Mouse (Mus musculus) fat pad, adult 2 months (tissue): Measurements from ENCODE around the gene Tysnd1.

Source experiments
- DNase-seq: peaks from one replicate; pipeline ENCODE4 v3.0.0-alpha.2; 2011; ENCODE audit warnings: low read depth, low spot score; ENCODE audit errors: extremely low read depth

Tysnd1 gene

DNA sequence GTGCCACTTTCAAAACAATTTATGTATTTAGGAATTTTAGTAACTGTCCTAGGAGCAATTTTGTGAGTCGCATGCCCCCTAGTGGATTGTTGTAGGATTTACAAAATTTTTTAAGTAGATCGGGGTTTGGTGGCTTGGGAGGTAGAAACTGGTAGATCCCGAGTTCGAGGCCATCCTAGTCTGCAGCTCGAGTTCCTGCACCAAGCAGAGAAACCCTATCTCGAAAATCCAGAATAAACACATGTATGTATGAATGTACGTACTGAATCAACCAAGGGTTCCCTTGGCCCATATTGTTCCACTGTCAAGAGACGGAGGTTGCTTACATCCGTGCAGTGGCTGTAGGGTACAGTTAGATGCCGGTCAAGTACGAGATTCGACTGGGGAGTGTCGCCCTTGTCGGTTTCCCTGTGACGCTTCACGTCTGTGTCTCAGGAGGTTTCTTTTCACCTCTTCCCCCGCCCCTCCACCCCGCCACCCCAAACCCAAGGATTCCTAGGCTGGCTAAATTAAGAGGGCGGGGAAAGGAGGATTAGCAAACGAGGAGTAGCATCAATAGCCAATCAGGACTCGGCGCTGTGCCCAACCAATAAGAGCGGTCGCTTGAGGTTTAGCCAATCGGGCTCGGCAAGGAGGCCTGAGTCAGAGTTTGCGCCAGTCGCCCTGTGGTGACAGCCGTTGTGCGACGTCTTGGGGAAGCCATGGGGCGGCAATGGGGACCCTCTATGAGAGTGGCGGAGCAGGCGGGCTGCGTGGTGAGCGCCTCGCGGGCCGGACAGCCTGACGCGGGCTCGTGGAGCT lies at the start of gene Tysnd1:
Gene Tysnd1, plus strand, starts transcription at position 645 of the 801 bp plus-strand sequence.
- DNase-seq: peak; percentile 75

DNA sequence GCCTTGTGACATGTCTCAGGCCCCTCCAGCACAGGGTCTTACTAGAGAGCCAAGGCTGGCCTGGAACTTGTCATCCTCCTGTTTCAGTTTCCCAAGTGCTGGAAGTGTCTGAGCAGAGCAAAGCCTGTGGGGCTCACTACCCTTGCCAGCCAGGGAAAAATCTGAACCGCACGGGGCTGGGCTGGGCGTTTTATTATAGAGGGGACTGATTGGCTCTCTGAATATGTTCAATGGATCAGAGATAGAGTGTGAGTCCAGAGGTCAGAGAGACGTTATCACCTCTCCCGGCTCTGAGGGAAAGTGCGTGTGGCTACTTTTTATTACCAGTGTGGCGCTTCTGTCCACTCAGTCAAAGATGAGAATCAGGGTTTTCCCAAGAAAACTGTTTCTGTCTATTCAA lies 48.8 kb upstream of the Tysnd1 start:
- DNase-seq: no peak

- no peak for DNase-seq
These were observed 47.3 kb upstream of the Tysnd1 start, which contains the start of gene Ppa1 for GRCm38 (mm10) chr10:61647790-61648736. Gene Ppa1 (plus strand): TSS chr10:61648552.

DNA sequence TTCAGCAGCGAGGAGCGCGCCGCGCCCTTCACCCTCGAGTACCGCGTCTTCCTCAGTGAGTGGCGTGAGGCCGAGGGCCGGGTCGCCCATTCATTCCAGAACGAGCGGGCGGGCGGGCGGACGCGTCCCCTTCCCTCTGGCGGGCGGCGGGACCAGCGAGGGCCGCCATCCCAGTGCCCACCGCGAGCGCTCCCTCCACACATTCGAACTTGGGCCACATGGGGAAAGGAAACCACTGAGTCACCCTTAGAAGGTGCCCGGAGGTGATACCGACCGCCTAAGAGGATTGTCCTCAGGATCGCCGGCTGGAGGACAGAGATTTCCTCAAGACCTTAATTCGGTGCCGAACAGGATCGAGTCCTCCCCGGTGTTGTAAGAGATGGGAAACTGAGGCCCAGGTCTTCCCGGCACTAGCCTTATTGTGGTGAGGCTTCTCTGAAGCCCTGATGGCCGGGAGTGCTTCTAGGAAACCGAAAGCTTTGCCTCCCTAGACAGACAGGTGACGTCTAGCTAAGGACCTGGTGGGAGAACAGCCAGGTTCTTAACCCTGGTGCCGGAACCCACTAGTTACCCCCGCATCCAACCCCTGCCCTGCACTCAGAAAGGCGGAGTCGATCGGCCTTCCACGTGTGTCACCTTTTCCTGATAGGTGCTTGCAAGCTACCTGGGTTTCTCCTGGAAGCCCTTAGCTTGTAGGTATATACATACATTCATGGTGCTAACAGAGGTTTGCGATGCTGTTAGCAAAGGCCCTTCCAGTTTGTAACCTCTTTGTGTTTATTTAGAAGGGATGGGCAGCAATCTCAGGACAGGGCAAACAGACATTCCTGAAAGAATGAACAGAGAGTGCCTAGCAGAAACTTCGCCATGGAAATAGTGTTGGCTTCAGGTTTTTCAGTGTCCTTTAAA lies 46.3 kb upstream of the Tysnd1 start:
- no peak for DNase-seq

DNA sequence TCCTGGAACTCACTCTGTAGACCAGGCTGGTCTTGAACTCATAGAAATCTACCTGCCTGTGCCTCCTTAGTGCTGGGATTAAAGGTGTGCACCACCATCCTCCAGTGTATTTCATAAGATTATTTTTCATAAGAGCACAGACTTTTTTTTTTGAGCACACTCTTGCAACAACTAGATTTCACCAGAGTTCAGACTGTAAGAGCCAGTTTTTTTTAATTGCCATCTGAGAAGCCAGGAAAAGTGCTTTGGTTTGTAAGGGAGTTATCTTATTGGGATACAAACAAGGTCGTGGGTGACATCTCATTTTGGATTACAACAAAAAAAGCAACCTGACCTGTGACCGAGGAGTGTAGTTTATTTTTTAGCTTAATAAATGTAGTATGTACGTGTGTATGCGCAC lies 41.2 kb upstream of the Tysnd1 start:
- peak; percentile 79 for DNase-seq

DNA sequence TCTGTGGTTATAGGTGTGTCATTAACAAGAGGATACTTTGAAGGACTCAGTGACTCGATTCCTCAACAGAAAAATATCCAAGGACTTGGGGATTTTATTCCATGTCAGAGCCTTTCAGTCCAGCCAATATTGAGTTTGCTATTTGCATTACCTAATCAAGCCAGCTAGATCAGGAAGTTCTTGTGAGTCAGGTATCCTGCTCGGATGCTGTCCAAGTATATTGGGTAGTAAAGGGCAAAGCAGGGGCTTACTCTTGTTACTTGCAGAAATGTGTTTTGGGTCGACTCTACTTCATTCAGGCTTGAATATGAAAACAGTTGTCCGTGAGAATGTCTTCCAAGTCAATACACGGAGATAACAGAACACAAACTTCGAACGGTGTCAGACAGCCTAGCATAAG lies 40.6 kb upstream of the Tysnd1 start:
- DNase-seq: no peak

- DNase-seq: no peak
These were observed 40.1 kb upstream of the Tysnd1 start for GRCm38 (mm10) chr10:61655188-61655587.

DNA sequence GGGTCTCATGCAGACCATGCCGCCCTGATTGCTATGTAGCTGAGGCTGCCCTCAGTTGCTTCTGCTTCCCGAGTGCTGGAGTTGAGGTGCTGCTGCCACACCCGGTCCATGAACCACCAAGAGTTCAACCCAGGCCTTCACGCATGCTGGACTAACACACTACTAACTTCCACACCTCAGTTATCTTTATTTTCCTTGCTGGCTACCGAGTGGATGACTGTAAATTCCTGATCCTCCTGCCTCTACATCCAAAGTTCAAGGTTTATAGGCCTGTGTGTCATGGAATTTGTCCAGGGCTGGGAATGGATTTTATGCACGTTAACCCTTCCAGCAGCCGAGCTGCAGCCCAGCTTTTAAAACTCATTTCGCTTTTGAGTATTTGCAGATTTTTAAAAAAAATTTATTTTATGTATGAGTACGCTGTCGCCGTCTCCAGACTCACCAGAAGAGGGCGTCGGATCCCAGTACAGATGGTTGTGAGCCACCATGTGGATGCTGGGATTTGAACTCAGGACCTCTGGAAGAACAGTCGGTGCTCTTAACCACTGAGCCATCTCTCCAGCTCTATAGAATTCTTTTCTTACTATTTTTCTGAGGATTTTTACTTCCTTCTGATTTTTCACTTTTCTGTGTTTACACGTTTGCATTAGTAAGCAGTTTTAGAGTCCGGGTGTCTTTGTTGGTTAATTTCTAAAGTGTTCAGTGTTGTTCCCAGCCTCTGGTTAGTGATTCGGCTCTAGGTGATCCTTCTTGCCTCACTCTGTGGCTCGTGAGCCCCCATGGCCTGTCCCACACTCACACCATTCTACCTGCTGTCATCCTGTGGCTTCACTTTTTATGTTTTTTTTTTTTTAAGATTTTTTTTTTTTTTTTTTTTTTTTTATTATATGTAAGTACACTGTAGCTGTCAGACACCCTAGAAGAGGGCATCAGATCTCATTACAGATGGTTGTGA lies 38.1 kb upstream of the Tysnd1 start:
- DNase-seq: no peak

GRCm38 (mm10) chr10:61657985-61658384 lies 37.3 kb upstream of the Tysnd1 start:
- no peak for DNase-seq

DNA sequence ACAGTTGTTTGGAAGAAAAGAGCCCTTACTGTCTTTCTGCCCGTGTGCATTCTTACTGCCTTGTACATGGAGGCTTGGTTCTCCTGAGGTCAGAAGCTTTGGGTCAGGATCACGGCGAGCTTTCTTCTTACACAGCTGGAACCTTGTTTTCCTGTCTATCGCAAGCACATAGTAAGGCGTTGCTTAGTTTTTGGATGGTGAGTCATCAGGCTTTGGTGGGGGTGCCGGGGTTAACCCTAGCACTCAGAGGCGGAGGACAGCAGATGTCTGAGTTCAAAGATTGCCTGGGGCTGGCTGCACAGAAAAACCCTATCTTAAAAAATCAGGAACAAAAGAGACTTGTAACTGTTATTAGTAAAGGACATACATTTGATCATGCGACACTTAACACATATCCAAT lies 33.4 kb upstream of the Tysnd1 start:
- no peak for DNase-seq

DNA sequence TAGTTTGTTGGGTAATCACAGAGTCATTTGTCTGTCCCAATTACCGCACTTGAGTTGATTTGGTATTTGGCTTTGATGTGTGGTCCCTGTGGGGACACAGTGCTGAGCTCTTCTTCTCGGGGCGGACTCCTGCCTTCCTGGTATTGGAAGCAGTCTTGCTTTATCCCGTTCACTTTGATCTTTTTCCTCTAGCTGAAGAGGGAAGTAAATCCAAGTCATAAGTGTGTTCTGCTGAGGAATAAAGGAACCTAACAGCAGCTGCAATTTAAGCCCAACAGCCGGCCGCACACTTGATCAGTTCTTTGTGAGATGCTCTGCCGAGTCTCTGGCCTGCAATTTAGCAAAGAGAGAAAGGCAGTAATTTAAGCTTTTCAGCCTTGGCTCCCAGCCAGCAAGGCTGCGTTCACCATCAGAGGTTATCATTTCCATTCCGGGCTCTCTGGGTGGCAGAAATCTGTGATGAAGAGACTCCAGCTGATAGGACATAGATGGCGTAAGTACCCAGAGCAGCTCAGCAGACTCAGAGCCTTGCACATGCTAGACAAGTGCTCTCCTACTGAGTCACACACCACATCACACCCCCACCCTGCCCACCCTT lies 32.8 kb upstream of the Tysnd1 start:
- no peak for DNase-seq

- DNase-seq: no peak
These were observed 30.2 kb upstream of the Tysnd1 start for GRCm38 (mm10) chr10:61665111-61665510.

GRCm38 (mm10) chr10:61665651-61666050 lies 29.7 kb upstream of the Tysnd1 start:
- no peak for DNase-seq

DNA sequence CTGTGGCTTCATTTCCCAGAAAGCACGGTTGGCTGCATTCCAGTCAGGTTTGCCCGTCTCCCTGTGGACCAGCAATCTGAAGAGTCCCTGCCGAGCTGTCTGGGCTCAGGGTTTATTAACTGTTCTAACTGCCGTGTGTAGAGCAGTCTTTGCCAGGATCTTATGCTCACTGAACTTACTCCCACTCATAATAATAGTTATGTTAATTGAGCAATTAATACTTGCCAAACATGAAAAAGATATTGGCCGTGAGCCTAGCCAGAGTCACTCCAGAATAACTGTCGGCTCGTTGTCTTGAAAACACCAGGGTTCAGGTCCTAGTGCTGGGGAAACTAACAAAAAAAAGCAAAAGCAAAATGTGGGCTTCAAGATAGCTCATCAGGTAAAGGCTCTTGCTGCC lies 26.0 kb upstream of the Tysnd1 start:
- no peak for DNase-seq

GRCm38 (mm10) chr10:61669896-61670295 lies 25.4 kb upstream of the Tysnd1 start:
- DNase-seq: no peak

DNA sequence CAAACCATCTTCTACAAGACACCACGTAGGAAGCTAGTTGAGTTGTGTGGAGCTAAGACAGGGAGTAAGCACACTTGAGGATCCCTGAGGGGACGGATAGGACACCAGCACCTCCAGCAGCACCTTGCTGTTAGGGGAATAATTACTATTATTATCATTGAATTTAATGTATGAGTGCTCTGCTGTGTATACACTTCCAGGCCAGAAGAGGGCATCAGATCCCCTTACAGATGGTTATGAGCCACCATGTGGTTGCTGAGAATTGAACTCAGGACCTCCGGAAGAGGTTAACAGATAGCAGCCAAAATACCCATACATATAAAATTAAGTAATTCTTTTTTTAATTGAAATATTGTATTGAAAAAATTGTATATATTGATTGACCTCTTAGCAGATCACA lies 24.6 kb upstream of the Tysnd1 start:
- no peak for DNase-seq

- no peak for DNase-seq
These were observed 19.4 kb upstream of the Tysnd1 start for GRCm38 (mm10) chr10:61675935-61676334.

- DNase-seq: no peak
These were observed 15.8 kb upstream of the Tysnd1 start for GRCm38 (mm10) chr10:61679545-61679944.
